Mouse (Mus musculus): ENCODE measurements around the gene Slco4c1.

Slco4c1 gene

DNA sequence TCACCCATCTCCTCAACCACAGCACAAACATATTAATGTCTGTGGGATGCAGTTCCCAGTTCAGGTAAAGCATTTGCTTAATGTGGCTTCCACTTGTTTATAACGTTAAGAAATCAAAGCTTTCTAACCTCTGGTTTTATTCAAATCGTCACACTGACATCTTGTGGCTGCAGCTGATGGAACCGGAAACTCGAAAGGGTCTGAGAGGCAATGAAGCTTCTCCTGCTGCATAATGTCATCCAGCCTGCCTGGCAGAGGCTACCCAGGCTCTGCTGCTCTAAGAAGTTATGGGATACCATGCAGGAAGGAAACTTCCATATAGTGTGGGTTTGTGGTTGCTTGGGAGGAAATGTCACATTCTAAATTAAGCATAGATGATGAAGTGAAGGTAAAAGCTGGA lies 103.7 kb downstream of the Slco4c1 start:
- no peak for DNase-seq (ENCODE audit: low read depth)

DNA sequence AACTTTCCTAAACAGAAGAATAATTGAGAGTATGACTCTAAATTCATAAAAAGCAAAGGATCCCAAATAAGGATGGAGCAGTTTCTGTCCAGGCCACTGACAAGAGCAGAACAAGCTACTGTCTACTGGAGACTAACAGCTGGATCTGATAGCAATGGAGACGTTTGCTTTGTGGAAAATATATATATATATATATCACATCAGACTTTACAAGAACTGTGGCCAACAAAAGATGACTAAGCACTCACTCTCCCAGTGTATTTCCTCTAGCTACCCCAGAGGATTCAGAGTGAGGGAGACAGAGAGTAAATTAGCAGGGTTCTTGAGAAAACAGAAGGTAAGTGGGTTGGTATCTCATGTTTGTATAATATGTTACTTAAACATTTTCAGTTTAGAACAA lies 105.4 kb downstream of the Slco4c1 start:
- DNase-seq (ENCODE audit: low read depth), result no peak
